Mouse (Mus musculus) E14TG2a.4 (cell line): ENCODE data around the gene Sdhaf1.

Source experiments
- CTCF ChIP-seq: conservative IDR thresholded peaks from 2 replicates; pipeline ENCODE4 v1.5.1; 2014; ENCODE audit warnings: low read length
- POU5F1 ChIP-seq: IDR thresholded peaks from 2 replicates; pipeline ENCODE4 v1.6.1; 2014; ENCODE audit warnings: low read length, borderline replicate concordance

GRCm38 (mm10) chr7:30363344-30363738 is 39.6 kb upstream of the Sdhaf1 start:
- no peak for TF ChIP-seq CTCF
- TF ChIP-seq POU5F1, result no peak
